Mouse (Mus musculus) stomach, embryonic 16.5 days (tissue): Measurements from ENCODE around the gene Gm4175. TPM values are rescaled to one million over a fixed set of nuclear protein-coding genes. Genes with fewer than 3 reads are reported as not detected.
"Not testable (repeated sequence)": the region's sequence is repeated elsewhere in the genome, so short reads cannot be mapped to it uniquely, and the experiment has no call there.

Experiments used
- ATAC-seq: fragments of 200-750 bp; cut with Nextera tagmentation; 2 replicates; pipeline ENCODE4 v1.8.0; 2017; ENCODE audit warnings: moderate number of reproducible peaks, moderate TSS enrichment; ENCODE audit not compliant: insufficient read depth, low FRiP score
- H3K27ac ChIP-seq: fragments of 300-500 bp; sonication (generic); 2 replicates; pipeline ENCODE4 v1.5.1; 2014; ENCODE audit warnings: low read length
- H3K27me3 ChIP-seq: fragments of 300-500 bp; sonication (generic); 2 replicates; pipeline ENCODE4 v1.6.1; 2014; ENCODE audit warnings: low read length, control low read depth, mixed read lengths; ENCODE audit not compliant: control insufficient read depth, insufficient read depth
- H3K36me3 ChIP-seq: fragments of 300-500 bp; sonication (generic); 2 replicates; pipeline ENCODE4 v1.6.1; 2014; ENCODE audit warnings: low read length; ENCODE audit not compliant: control insufficient read depth, insufficient read depth
- H3K4me1 ChIP-seq: fragments of 300-500 bp; sonication (generic); 2 replicates; pipeline ENCODE4 v1.6.1; 2014; ENCODE audit warnings: low read length, control low read depth, mixed read lengths; ENCODE audit not compliant: control insufficient read depth, insufficient read depth
- H3K4me2 ChIP-seq: fragments of 300-500 bp; sonication (generic); 2 replicates; pipeline ENCODE4 v1.6.1; 2014; ENCODE audit warnings: low read depth, low read length, mixed read lengths
- H3K4me3 ChIP-seq: fragments of 300-500 bp; sonication (generic); replicated peaks from 2 replicates; pipeline ENCODE4 v1.5.1; 2014; ENCODE audit warnings: mild to moderate bottlenecking, low read length
- H3K9ac ChIP-seq: fragments of 300-500 bp; sonication (generic); 2 replicates; pipeline ENCODE4 v1.6.1; 2014; ENCODE audit warnings: low read length
- H3K9me3 ChIP-seq: fragments of 300-500 bp; sonication (generic); replicated peaks from 2 replicates; pipeline ENCODE4 v1.6.1; 2016; ENCODE audit warnings: low read length, control low read depth; ENCODE audit not compliant: control insufficient read depth
- WGBS: fragments of 180-500 bp; shearing (Covaris S2); extraction: QIAGEN DNeasy Blood & Tissue Kit; methylation state at CpG from one replicate; pipeline ENCODE4 v1.1.7; 2014; 5-methylcytosine and 5-hydroxymethylcytosine counted together
- polyA plus RNA-seq: library from polyadenylated mRNA; unstranded; fragments of >200 nt; fragmentation: Nextera tagmentation; extraction: Ambion mirVana; gene quantifications from 2 replicates; pipeline ENCODE4 v1.2.1, GENCODE M21; 2015

Gene Gm4175
- not detected in 2 replicates for polyA plus RNA-seq

- H3K9me3 ChIP-seq, H3K4me1 ChIP-seq, H3K9ac ChIP-seq, H3K4me2 ChIP-seq, ATAC-seq, H3K36me3 ChIP-seq, H3K4me3 ChIP-seq, H3K27ac ChIP-seq, H3K27me3 ChIP-seq: not testable (repeated sequence)
- WGBS, result no CpG with 5 or more reads among the region's 5 CpGs
Measured at GRCm38 (mm10) chr7:21761375-21761774, at the start of gene Gm4175. TSS of gene Gm4175 (minus strand) at chr7:21761475.

- not testable (repeated sequence) for H3K27ac ChIP-seq, H3K36me3 ChIP-seq, H3K4me2 ChIP-seq, H3K4me3 ChIP-seq, H3K9me3 ChIP-seq, ATAC-seq, H3K4me1 ChIP-seq, H3K27me3 ChIP-seq, H3K9ac ChIP-seq
- no CpG with 5 or more reads among the region's 3 CpGs for WGBS
Measured at GRCm38 (mm10) chr7:21796628-21797027, 35.4 kb upstream of the Gm4175 start, which contains the start of gene Gm4177. TSS of gene Gm4177 (minus strand) at chr7:21796728.

Other genes starting within 250 kb of the Gm4175 start
- not detected in 2 replicates for gene Vmn1r130, start 249.7 kb downstream of the Gm4175 start, polyA plus RNA-seq
- not detected in 2 replicates for gene Vmn1r131, start 215.4 kb downstream of the Gm4175 start, polyA plus RNA-seq
- gene Vmn1r132, start 147.4 kb downstream of the Gm4175 start, polyA plus RNA-seq, result not detected in 2 replicates
- not detected in 2 replicates for gene Gm4177, start 35.3 kb upstream of the Gm4175 start, polyA plus RNA-seq
- gene Vmn1r135, start 70.9 kb upstream of the Gm4175 start, polyA plus RNA-seq, result not detected in 2 replicates
- gene Gm5725, start 82.8 kb upstream of the Gm4175 start, polyA plus RNA-seq, result not detected in 2 replicates
- gene Gm5891, start 159.8 kb upstream of the Gm4175 start, polyA plus RNA-seq, result not detected in 2 replicates
- gene Vmn1r137, start 233.1 kb upstream of the Gm4175 start, polyA plus RNA-seq, result not detected in 2 replicates